Mouse (Mus musculus) neural tube, embryonic 15.5 days (tissue): Measurements from ENCODE around the gene Slamf1. TPM values are rescaled to one million over a fixed set of nuclear protein-coding genes. Genes with fewer than 3 reads are reported as not detected.

ENCODE experiments used
- ATAC-seq: fragments of 200-750 bp; cut with Nextera tagmentation; 2 replicates; pipeline ENCODE4 v1.8.0; 2017; ENCODE audit warnings: mild to moderate bottlenecking, moderate TSS enrichment, moderate library complexity; ENCODE audit not compliant: low FRiP score
- H3K27ac ChIP-seq: fragments of 300-500 bp; sonication (generic); replicated peaks from 2 replicates; pipeline ENCODE4 v1.5.1; 2015; ENCODE audit warnings: mild to moderate bottlenecking, inconsistent platforms
- H3K27me3 ChIP-seq: fragments of 300-500 bp; sonication (generic); replicated peaks from 2 replicates; pipeline ENCODE4 v1.6.1; 2015; ENCODE audit warnings: inconsistent platforms
- H3K36me3 ChIP-seq: fragments of 300-500 bp; sonication (generic); 2 replicates; pipeline ENCODE4 v1.6.1; 2015; ENCODE audit warnings: inconsistent platforms
- H3K4me1 ChIP-seq: fragments of 300-500 bp; sonication (generic); 2 replicates; pipeline ENCODE4 v1.6.1; 2015; ENCODE audit warnings: inconsistent platforms
- H3K4me2 ChIP-seq: fragments of 300-500 bp; sonication (generic); 2 replicates; pipeline ENCODE4 v1.6.1; 2015; ENCODE audit warnings: inconsistent platforms, mild to moderate bottlenecking, moderate library complexity
- H3K4me3 ChIP-seq: fragments of 300-500 bp; sonication (generic); replicated peaks from 2 replicates; pipeline ENCODE4 v1.5.1; 2015; ENCODE audit warnings: mild to moderate bottlenecking, inconsistent platforms
- H3K9ac ChIP-seq: fragments of 300-500 bp; sonication (generic); replicated peaks from 2 replicates; pipeline ENCODE4 v1.6.1; 2015; ENCODE audit warnings: mild to moderate bottlenecking, inconsistent platforms
- H3K9me3 ChIP-seq: fragments of 300-500 bp; sonication (generic); replicated peaks from 2 replicates; pipeline ENCODE4 v1.6.1; 2016; ENCODE audit warnings: inconsistent platforms
- WGBS: fragments of 180-500 bp; shearing (Covaris S2); methylation state at CpG from one replicate; pipeline ENCODE4 v1.1.7; 2015; ENCODE audit warnings: mixed read lengths; 5-methylcytosine and 5-hydroxymethylcytosine counted together
- polyA plus RNA-seq: library from polyadenylated mRNA; unstranded; fragments of >200 nt; fragmentation: Nextera tagmentation; extraction: Ambion mirVana; gene quantifications from 2 replicates; pipeline ENCODE4 v1.2.1, GENCODE M21; 2015

Gene Slamf1
- 0.12 and 0.84 TPM in 2 replicates for polyA plus RNA-seq

DNA sequence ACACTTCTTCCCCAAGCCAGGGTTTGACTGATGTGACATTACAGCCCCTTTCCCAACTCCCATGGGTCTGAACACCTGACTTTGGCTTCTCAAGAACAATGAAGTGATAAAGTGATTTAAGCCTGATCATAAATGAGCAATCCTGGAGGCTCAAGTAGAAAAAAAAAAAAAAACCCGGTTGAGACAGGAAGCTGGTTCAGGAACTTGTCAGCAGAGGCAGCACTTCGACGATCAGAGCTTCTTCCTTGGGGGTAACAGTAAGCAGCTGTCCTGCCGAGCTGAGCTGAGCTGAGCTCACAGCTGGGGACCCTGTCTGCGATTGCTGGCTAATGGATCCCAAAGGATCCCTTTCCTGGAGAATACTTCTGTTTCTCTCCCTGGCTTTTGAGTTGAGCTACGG lies at the start of gene Slamf1:
TSS of gene Slamf1 (plus strand) at position 230 of the 400 bp plus-strand sequence.
- H3K4me3 ChIP-seq, result no peak within 1 kb of the TSS
- ATAC-seq, result no peak
- no peaks in the 10 kb centered on the region for H3K27me3 ChIP-seq
- WGBS, result 26% methylated on average over 6 of the region's 6 CpGs
- H3K4me1 ChIP-seq, result no peaks in the 10 kb centered on the region
- no peaks in the 10 kb centered on the region for H3K9me3 ChIP-seq
- no peak within 1 kb of the TSS for H3K27ac ChIP-seq
- no peaks in the 10 kb centered on the region for H3K36me3 ChIP-seq
- H3K4me2 ChIP-seq, result no peak within 1 kb of the TSS
- no peak within 1 kb of the TSS for H3K9ac ChIP-seq

DNA sequence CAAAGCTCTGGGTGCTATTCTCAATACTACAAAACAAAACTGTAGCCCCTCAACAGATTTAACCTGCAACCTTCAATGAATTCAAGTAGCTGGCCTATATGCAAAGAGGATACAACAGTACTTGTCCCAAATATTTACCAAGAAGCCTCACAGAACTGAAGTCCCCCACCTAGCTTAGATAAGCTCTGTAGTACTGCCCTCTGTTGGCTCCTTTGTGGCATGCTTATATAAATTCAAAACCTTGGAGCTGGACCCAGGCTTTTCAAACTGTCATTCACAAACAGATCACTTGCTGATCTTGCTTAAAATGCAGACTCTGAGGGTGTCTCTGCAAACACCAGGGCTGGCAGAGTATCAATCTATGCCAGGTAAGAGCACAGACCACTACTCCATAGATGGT lies 35.7 kb upstream of the Slamf1 start:
- Histone ChIP-seq H3K36me3 (no peaks in the 10 kb centered on the region), H3K9me3 (no peaks in the 10 kb centered on the region), H3K4me2 (no peak overlapping the region), H3K27ac (no peak overlapping the region), H3K9ac (no peak overlapping the region), H3K4me1 (no peaks in the 10 kb centered on the region), H3K27me3 (no peaks in the 10 kb centered on the region), H3K4me3 (no peak overlapping the region)
- no peak for ATAC-seq

DNA sequence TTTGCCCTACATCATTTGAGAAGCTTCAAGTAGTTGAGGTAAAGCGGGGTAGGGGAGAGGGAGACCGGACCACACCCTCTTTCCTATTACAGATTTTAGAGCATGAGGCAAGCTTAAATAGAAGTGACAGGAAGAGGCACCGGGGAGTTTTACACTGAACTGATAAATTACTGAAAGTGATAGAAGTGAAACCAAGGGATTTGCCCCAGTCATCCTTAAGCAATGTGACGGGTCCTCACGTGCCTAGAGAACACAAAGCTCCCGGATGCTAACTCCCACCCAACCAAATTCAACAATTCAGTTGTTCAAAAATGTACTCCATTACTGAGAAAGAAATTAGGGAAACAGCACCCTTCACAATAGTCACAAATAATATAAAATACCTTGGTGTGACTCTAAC lies 32.0 kb upstream of the Slamf1 start:
- no peaks in the 10 kb centered on the region for H3K36me3 ChIP-seq
- H3K27ac ChIP-seq, result no peak overlapping the region
- H3K4me2 ChIP-seq, result no peak overlapping the region
- ATAC-seq, result no peak
- no peak overlapping the region for H3K4me3 ChIP-seq
- no peaks in the 10 kb centered on the region for H3K9me3 ChIP-seq
- no peak overlapping the region for H3K9ac ChIP-seq
- H3K4me1 ChIP-seq, result no peaks in the 10 kb centered on the region
- WGBS, result 94% methylated on average over 6 of the region's 6 CpGs
- no peaks in the 10 kb centered on the region for H3K27me3 ChIP-seq

DNA sequence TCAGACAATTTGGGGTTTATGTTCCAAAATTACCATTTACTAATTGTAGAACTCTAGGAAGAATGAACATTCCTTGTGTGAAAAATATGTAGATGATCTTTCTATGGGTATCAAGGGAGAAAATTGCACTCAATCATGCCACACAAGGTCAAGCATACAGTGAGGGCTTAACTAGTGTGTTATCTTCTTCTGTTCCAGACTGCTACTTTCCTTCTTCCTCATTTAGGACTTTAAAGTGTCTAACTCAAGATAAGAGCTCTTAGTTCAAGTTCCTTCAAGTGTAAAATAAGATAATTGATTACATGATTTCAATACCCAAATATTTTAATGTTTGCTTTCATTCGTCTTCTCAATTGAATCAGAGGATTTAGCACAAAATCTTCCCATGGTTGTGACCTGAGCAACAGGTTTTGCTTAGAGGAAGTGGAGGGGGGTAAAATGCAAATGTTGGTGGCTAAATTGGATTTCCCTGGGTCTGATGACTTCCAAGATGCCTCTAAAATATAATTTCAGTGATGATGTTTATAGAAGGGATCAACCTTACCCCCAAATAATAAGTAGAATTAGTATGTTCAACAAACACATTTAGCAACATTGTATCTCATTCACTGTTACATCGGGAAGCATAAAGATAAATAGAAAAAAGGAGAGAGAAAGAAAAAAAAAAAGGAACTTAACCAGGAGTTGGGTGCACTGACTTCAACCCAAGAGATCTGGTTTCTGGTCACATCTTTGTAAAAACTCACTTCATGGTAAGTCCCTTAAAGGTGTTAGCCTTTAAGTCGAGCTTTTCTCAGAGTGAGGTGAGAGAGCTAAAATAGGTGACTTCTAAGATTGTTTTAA lies 18.6 kb upstream of the Slamf1 start:
- no peak overlapping the region for H3K9ac ChIP-seq
- H3K36me3 ChIP-seq, result no peaks in the 10 kb centered on the region
- H3K4me2 ChIP-seq, result no peak overlapping the region
- no peak for ATAC-seq
- WGBS, result 91% methylated on average over 3 of the region's 3 CpGs
- H3K27me3 ChIP-seq, result no peaks in the 10 kb centered on the region
- no peak overlapping the region for H3K4me3 ChIP-seq
- no peak overlapping the region for H3K27ac ChIP-seq
- H3K9me3 ChIP-seq, result no peaks in the 10 kb centered on the region
- H3K4me1 ChIP-seq, result no peaks in the 10 kb centered on the region

DNA sequence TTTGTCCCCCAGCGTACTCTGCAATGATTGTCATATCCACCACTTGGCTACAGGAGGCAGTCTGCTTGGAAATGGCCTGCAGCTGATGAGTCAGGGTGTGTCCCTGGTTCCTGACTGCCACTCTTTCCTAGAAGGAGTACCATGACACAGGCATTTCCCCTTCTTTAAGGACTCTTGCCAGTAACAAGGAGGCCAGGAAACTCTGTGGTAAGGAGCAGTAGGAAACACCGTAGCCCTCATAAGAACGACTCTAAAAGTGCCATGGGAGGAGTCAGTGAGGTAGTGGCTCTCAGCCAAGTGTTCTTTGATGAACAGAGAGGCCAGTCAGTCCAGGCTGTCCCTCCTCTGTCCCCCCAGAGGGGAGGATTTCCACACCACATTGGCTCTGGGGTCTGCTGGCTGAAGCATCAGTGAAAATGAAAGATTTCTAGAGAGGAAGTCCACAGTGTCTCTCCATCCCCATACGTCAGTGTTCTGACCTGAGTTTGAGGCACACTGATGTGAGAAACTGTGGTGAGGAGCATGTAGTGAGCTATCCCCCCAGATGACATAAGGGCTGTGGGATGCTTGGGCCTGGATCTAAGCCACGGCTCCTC lies 5.0 kb upstream of the Slamf1 start:
- no peak for ATAC-seq
- no peak overlapping the region for H3K4me2 ChIP-seq
- H3K27me3 ChIP-seq, result no peaks in the 10 kb centered on the region
- no peak overlapping the region for H3K4me3 ChIP-seq
- H3K4me1 ChIP-seq, result no peaks in the 10 kb centered on the region
- no peak overlapping the region for H3K27ac ChIP-seq
- no peak overlapping the region for H3K9ac ChIP-seq
- no peaks in the 10 kb centered on the region for H3K9me3 ChIP-seq
- WGBS, result 80% methylated on average over 5 of the region's 5 CpGs
- H3K36me3 ChIP-seq, result no peaks in the 10 kb centered on the region

DNA sequence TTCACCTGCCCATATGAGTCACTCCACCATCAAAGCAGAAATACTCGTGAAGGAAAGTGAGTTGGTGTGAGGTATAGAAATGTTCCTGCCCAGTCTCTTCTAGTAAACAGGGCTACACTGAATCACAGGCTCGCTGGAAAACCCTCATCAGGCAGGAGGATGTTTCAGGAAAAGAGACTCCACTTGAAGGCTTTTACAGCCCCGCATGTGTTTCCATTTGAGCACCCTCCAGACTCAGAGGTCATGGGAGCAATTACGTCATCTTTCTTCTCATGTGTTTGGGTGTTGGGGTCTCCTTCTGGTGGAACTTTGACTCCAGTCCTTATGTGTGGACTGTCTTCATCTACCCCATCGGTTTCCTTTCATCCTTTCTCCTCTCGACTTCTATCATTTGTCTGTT lies 4.1 kb downstream of the Slamf1 start:
- Histone ChIP-seq H3K27me3 (no peaks in the 10 kb centered on the region), H3K4me3 (no peak overlapping the region), H3K4me1 (no peaks in the 10 kb centered on the region), H3K36me3 (no peaks in the 10 kb centered on the region), H3K9ac (no peak overlapping the region), H3K27ac (no peak overlapping the region), H3K4me2 (no peak overlapping the region), H3K9me3 (no peaks in the 10 kb centered on the region)
- no peak for ATAC-seq
- WGBS, result 84% methylated on average over 6 of the region's 6 CpGs

DNA sequence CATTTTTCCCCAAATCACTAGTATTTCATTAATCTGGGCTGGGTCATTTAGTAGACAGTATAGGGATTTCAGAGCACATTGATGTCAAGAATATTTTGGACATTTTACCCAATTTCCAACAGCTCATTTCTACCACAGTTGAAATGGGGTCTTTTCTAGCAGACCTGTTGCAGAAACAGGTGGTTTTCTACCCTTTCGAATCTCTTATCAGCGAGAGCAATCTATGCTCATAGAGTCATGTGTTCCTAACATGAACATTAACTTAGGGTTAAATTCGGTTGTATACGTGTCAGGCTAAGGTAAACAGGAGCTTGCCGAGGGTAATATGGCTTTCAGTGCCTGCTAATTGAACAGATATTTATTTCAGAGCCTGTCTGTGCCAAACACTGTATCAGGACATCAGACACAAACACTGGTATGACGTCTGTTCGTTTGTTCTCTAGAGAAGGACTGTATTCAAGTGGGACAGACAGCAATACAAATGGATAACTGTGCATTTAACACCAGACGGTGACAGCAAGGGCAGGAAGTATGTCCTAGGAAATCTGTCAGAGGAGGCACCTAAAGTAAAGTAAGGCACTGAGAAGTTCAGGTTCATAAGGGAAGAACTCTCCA lies 5.3 kb downstream of the Slamf1 start:
- Histone ChIP-seq H3K27ac (no peak overlapping the region), H3K9me3 (no peaks in the 10 kb centered on the region), H3K4me3 (no peak overlapping the region), H3K4me1 (no peaks in the 10 kb centered on the region), H3K36me3 (no peaks in the 10 kb centered on the region), H3K27me3 (no peaks in the 10 kb centered on the region), H3K9ac (no peak overlapping the region), H3K4me2 (no peak overlapping the region)
- WGBS, result 88% methylated on average over 8 of the region's 8 CpGs
- ATAC-seq, result no peak

DNA sequence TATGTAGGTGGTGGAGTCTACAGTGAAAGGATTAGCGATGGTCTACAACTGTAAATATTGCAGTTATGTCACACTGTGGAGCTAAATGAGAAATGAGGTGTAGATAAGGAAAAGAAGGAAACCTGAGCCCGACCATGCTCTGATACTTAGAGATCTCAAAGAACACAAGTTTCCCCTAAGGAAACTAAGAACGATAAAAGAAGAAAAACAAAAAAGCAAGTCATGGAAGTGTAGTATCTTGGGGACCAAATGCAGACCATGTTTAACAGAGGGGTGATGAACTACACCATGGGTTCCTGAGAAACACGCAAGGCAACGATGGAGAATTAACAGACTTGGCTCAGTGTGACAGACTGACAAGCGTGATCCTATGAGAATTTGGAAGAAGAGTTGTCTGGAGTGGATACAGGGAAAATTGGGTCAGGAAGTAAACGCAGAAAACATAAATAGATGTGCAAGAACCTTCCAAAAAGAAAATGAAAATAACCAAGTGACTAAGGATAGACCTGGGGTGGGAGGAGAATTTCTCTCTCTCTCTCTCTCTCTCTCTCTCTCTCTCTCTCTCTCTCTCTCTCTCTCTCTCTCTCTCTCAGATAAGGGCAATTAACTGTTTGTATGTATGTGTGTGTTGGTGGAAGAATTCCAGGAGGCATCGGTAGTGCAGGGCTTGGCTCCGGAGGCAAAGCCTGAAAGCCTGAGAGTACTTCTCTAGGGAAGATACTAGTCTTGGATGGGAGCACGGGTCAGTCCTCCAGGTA lies 6.5 kb downstream of the Slamf1 start:
- WGBS, result 91% methylated on average over 10 of the region's 10 CpGs

DNA sequence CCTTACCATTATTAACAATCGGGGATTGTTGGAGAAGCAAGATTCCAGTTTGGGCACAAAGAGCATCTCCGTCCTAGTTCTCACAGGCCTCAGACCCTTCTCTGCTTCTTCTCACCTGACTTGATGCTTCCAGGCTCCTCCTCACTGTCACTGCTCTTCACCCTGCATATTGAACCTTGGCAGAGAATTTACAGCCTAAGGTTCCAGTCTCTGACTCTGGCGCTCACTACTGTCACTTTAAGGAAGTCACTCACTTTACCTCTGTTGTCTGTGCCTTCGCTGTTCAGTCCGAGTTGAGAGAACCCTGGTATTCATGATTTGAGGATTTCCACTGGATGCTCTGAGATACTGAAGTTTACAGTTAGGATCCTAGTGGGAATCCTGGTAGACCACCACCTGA lies 7.3 kb downstream of the Slamf1 start:
- 89% methylated on average over 5 of the region's 5 CpGs for WGBS
- Histone ChIP-seq H3K36me3 (no peaks in the 10 kb centered on the region), H3K9me3 (no peaks in the 10 kb centered on the region), H3K4me3 (no peak overlapping the region), H3K27ac (no peak overlapping the region), H3K27me3 (no peaks in the 10 kb centered on the region), H3K4me1 (no peaks in the 10 kb centered on the region), H3K4me2 (no peak overlapping the region), H3K9ac (no peak overlapping the region)
- no peak for ATAC-seq

More for the DNA sequence above, 6.5 kb downstream of the Slamf1 start:
- H3K9me3 ChIP-seq, result no peaks in the 10 kb centered on the region
- no peak overlapping the region for H3K9ac ChIP-seq
- H3K4me1 ChIP-seq, result no peaks in the 10 kb centered on the region
- H3K27me3 ChIP-seq, result no peaks in the 10 kb centered on the region
- H3K36me3 ChIP-seq, result no peaks in the 10 kb centered on the region
- no peak overlapping the region for H3K4me2 ChIP-seq
- ATAC-seq, result no peak
- no peak overlapping the region for H3K4me3 ChIP-seq
- H3K27ac ChIP-seq, result no peak overlapping the region

DNA sequence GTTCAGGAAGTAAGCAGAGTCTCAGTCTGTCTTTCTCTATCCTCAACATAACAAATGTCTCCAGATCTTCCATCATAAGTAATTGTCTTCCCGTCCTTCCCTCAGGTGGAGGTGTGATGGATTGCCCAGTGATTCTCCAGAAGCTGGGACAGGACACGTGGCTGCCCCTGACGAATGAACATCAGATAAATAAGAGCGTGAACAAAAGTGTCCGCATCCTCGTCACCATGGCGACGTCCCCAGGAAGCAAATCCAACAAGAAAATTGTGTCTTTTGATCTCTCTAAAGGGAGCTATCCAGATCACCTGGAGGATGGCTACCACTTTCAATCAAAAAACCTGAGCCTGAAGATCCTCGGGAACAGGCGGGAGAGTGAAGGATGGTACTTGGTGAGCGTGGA lies 7.8 kb downstream of the Slamf1 start:
- ATAC-seq, result no peak
- WGBS, result 54% methylated on average over 11 of the region's 11 CpGs
- no peaks in the 10 kb centered on the region for H3K4me1 ChIP-seq
- H3K4me3 ChIP-seq, result no peak overlapping the region
- no peaks in the 10 kb centered on the region for H3K36me3 ChIP-seq
- H3K9me3 ChIP-seq, result no peaks in the 10 kb centered on the region
- H3K4me2 ChIP-seq, result no peak overlapping the region
- no peaks in the 10 kb centered on the region for H3K27me3 ChIP-seq
- H3K27ac ChIP-seq, result no peak overlapping the region
- H3K9ac ChIP-seq, result no peak overlapping the region

DNA sequence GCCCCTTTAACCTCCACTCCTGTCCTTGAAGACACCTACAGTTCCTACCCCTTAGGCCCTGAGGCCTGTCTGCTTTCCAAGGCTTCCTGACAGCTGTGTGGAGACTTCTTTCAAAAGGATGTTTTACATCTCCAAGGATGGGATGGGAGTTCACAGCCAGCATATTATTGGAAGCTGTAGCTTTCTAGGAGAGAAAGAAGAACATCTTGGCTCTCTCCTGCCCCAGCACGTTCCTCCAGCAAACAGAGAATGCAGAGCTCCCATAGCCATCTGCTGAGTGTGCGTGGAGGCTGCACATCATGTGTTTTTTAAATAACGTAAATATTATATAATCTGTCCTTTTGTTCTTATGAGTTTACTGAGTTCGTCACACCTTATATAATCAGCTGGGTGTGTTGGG lies 8.9 kb downstream of the Slamf1 start:
- H3K27ac ChIP-seq, result no peak overlapping the region
- ATAC-seq, result no peak
- H3K4me2 ChIP-seq, result no peak overlapping the region
- H3K36me3 ChIP-seq, result no peaks in the 10 kb centered on the region
- H3K4me3 ChIP-seq, result no peak overlapping the region
- H3K4me1 ChIP-seq, result no peaks in the 10 kb centered on the region
- WGBS, result 90% methylated on average over 4 of the region's 4 CpGs
- no peak overlapping the region for H3K9ac ChIP-seq
- H3K9me3 ChIP-seq, result no peaks in the 10 kb centered on the region
- H3K27me3 ChIP-seq, result no peaks in the 10 kb centered on the region
